Comparison of ENCODE assay signal across 15 mouse cellular contexts in the genomic region with DNA sequence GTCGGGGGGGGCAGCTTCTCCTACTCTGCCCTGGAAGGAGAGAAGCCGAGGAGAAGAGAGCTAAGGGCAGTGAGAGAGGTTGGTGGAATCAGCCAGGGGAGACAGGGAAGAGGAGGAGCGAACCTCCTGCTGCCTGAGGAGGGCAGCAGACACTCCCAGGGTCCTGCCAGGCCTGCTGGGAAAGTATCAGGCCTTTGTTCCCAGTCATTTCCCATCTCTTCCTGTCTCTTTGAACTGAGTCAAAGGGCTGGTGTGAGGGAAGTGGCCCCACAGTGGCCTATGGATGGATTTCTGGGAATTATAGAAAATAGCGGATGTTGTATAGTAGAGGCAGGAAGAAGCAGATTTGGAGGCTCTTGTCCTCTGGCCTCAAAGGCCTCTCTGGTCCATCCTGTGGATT. TPM values are rescaled to one million over a fixed set of nuclear protein-coding genes. Genes with fewer than 3 reads are reported as not detected.
DNase-seq lines count a peak whose midpoint lies in the region; ATAC-seq and TF ChIP-seq lines count a peak whose summit lies in the region.
"Had no signal": no experiment of that assay in that cellular context is flagged by ENCODE, and none has a peak within 500 bp of the region (broad histone marks: within the 10 kb centered on the region; RNA-seq: fewer than 3 reads in every experiment).

No protein-coding gene starts in this region.

- H3K27me3 ChIP-seq in heart, embryonic 14.5 days (ENCODE audit: control insufficient read depth, insufficient read depth, low read length) = no peaks in the 10 kb centered on the region
- H3K27me3 ChIP-seq in lung, embryonic 15.5 days = no peaks in the 10 kb centered on the region
- H3K27me3 ChIP-seq in neural tube, embryonic 15.5 days (replicated peaks) = no peaks in the 10 kb centered on the region
- H3K27me3 ChIP-seq: hindbrain, embryonic 13.5 days; neural tube, embryonic 12.5 days had no signal

- 0 out of 4 replicates have a peak, but pooled peaks cover 2 to 4% of the 10 kb centered on the region in 2 experiments for H3K4me1 ChIP-seq in heart, embryonic 14.5 days (ENCODE audit: control insufficient read depth in 2 of 2, insufficient read depth in 2 of 2, low read length in 2 of 2)
- no peaks in the 10 kb centered on the region for H3K4me1 ChIP-seq in lung, embryonic 15.5 days
- H3K4me1 ChIP-seq in bone marrow, adult 2 months (ENCODE audit: control insufficient read depth, insufficient read depth, low read length) = peaks cover 4% of the 10 kb centered on the region
- no peaks in the 10 kb centered on the region for H3K4me1 ChIP-seq in neural tube, embryonic 15.5 days
- H3K4me1 ChIP-seq: hindbrain, embryonic 13.5 days; neural tube, embryonic 12.5 days had no signal

- TF ChIP-seq POLR2A in bone marrow, adult 2 months (IDR thresholded peaks at IDR 0.05; ENCODE audit: borderline replicate concordance, control insufficient read depth, low read depth, low read length) = no peak

- peak overlapping the region; percentile 75 to 83 for H3K27ac ChIP-seq in heart, embryonic 14.5 days (replicated peaks in 1 of 2; ENCODE audit: control insufficient read depth in 1 of 2, insufficient read depth in 1 of 2, low read depth in 2 of 2, low read length in 2 of 2)
- H3K27ac ChIP-seq in lung, embryonic 15.5 days = peak overlapping the region; percentile 70
- H3K27ac ChIP-seq in bone marrow, adult 2 months (ENCODE audit: control insufficient read depth, insufficient read depth, low read depth, low read length, poor library complexity) = 0 out of 2 replicates have a peak overlapping the region, but pooled peaks have one; percentile 76
- 0 out of 2 replicates have a peak overlapping the region, but pooled peaks have one; percentile 28 for H3K27ac ChIP-seq in neural tube, embryonic 15.5 days (replicated peaks)
- H3K27ac ChIP-seq: hindbrain, embryonic 13.5 days; neural tube, embryonic 12.5 days had no signal

- TF ChIP-seq CTCF in bone marrow, adult 2 months (IDR thresholded peaks at IDR 0.05; ENCODE audit: control insufficient read depth, insufficient read depth, low read length) = no peak

- H3K4me2 ChIP-seq in heart, embryonic 14.5 days (ENCODE audit: low read length) = no peak overlapping the region
- H3K4me2 ChIP-seq in lung, embryonic 15.5 days = no peak overlapping the region
- H3K4me2 ChIP-seq in neural tube, embryonic 15.5 days = no peak overlapping the region
- H3K4me2 ChIP-seq: hindbrain, embryonic 13.5 days; neural tube, embryonic 12.5 days had no signal

- ATAC-seq in heart, embryonic 14.5 days (ENCODE audit: insufficient number of reproducible peaks, insufficient read depth, low FRiP score, low read depth) = peak; percentile 66
- ATAC-seq in lung, embryonic 15.5 days (ENCODE audit: borderline replicate concordance, extremely low read depth, low FRiP score, low TSS enrichment) = 0 out of 2 replicates have a peak, but pooled peaks have one; percentile 35
- no peak for ATAC-seq in neural tube, embryonic 15.5 days (ENCODE audit: low FRiP score)
- ATAC-seq: forebrain, embryonic 16.5 days had no signal

- H3K9ac ChIP-seq in heart, embryonic 14.5 days (ENCODE audit: low read length) = 0 out of 2 replicates have a peak overlapping the region, but pooled peaks have one; percentile 2
- H3K9ac ChIP-seq in lung, embryonic 15.5 days = no peak overlapping the region
- no peak overlapping the region for H3K9ac ChIP-seq in neural tube, embryonic 15.5 days (replicated peaks)
- H3K9ac ChIP-seq: hindbrain, embryonic 13.5 days; neural tube, embryonic 12.5 days had no signal

- H3K36me3 ChIP-seq in heart, embryonic 14.5 days (ENCODE audit: control insufficient read depth, insufficient read depth, low read length) = no peaks in the 10 kb centered on the region
- H3K36me3 ChIP-seq in lung, embryonic 15.5 days = no peaks in the 10 kb centered on the region
- no peaks in the 10 kb centered on the region for H3K36me3 ChIP-seq in neural tube, embryonic 15.5 days
- H3K36me3 ChIP-seq: hindbrain, embryonic 13.5 days; neural tube, embryonic 12.5 days had no signal

- no peak overlapping the region for H3K4me3 ChIP-seq in heart, embryonic 14.5 days (ENCODE audit: control insufficient read depth in 1 of 2, insufficient read depth in 1 of 2, low read depth in 1 of 2, low read length in 2 of 2)
- no peak overlapping the region for H3K4me3 ChIP-seq in lung, embryonic 15.5 days
- H3K4me3 ChIP-seq in bone marrow, adult 2 months (replicated peaks; ENCODE audit: control insufficient read depth, low read depth, low read length) = no peak overlapping the region
- H3K4me3 ChIP-seq in neural tube, embryonic 15.5 days (replicated peaks) = no peak overlapping the region
- H3K4me3 ChIP-seq: hindbrain, embryonic 13.5 days; neural tube, embryonic 12.5 days had no signal

- DNase-seq in heart, postnatal 4 days = no peak
- no peak for DNase-seq in lung, postnatal 4 days
- DNase-seq in right cerebral cortex, postnatal 4 days = no peak
- no peak for DNase-seq in right cerebral cortex, postnatal 25 days
- DNase-seq: adrenal gland, postnatal 14 days had no signal

- no peaks in the 10 kb centered on the region for H3K9me3 ChIP-seq in heart, embryonic 14.5 days (ENCODE audit: control insufficient read depth, low read length)
- H3K9me3 ChIP-seq in lung, embryonic 15.5 days = no peaks in the 10 kb centered on the region
- H3K9me3 ChIP-seq in neural tube, embryonic 15.5 days (replicated peaks) = no peaks in the 10 kb centered on the region
- H3K9me3 ChIP-seq: hindbrain, embryonic 13.5 days; neural tube, embryonic 12.5 days had no signal

- WGBS in heart, embryonic 14.5 days = 56% methylated on average over 4 of the region's 4 CpGs
- 44% methylated on average over 4 of the region's 4 CpGs for WGBS in lung, embryonic 15.5 days
- WGBS in bone marrow, adult 2 months = 52% methylated on average over 4 of the region's 4 CpGs
- WGBS in neural tube, embryonic 15.5 days = 64% methylated on average over 4 of the region's 4 CpGs

RNA-seq across cellular contexts. Expression of gene Dusp2, which starts 22.1 kb away (rescaled TPM):
- 14.5 and 15.9 TPM in 2 replicates for polyA plus RNA-seq in heart, embryonic 14.5 days (2014; fragmentation: Nextera tagmentation; extraction: Ambion mirVana)
- 1 to 10 TPM; 3.3 to 3.7 TPM for total RNA-seq in heart, postnatal 4 days (2021)
- polyA plus RNA-seq in lung, embryonic 15.5 days (2015; fragmentation: Nextera tagmentation; extraction: Ambion mirVana) = 13.0 and 13.1 TPM in 2 replicates
- 15.1 and 23.2 TPM in 2 replicates for polyA plus RNA-seq in bone marrow, adult 2 months (2011; ENCODE audit: insufficient read depth, insufficient read length, low replicate concordance, missing spikeins)
- 18.2 and 23.1 TPM in 2 replicates for polyA plus RNA-seq in neural tube, embryonic 15.5 days (2015; fragmentation: Nextera tagmentation; extraction: Ambion mirVana)

RNA-seq across cellular contexts. Expression of gene Astl, which starts 24.6 kb away (rescaled TPM):
- not detected in 2 replicates for polyA plus RNA-seq in heart, embryonic 14.5 days (2014; fragmentation: Nextera tagmentation; extraction: Ambion mirVana)
- total RNA-seq in heart, postnatal 4 days (2021) = not detected
- not detected in 2 replicates for polyA plus RNA-seq in lung, embryonic 15.5 days (2015; fragmentation: Nextera tagmentation; extraction: Ambion mirVana)
- polyA plus RNA-seq in bone marrow, adult 2 months (2011; ENCODE audit: insufficient read depth, insufficient read length, low replicate concordance, missing spikeins) = not detected in 2 replicates
- not detected in 2 replicates for polyA plus RNA-seq in neural tube, embryonic 15.5 days (2015; fragmentation: Nextera tagmentation; extraction: Ambion mirVana)
- total RNA-seq: adrenal gland, postnatal 14 days; layer of hippocampus, postnatal 25 days had no signal
- polyA plus RNA-seq: cortical plate, adult 2 months; forebrain, embryonic 16.5 days; hindbrain, embryonic 13.5 days; neural tube, embryonic 12.5 days had no signal

RNA-seq across cellular contexts. Expression of gene Stard7, which starts 43.9 kb away (rescaled TPM):
- 128 and 136 TPM in 2 replicates for polyA plus RNA-seq in heart, embryonic 14.5 days (2014; fragmentation: Nextera tagmentation; extraction: Ambion mirVana)
- 100 to 1,000 TPM; 188 to 203 TPM for total RNA-seq in heart, postnatal 4 days (2021)
- polyA plus RNA-seq in lung, embryonic 15.5 days (2015; fragmentation: Nextera tagmentation; extraction: Ambion mirVana) = 68.6 and 71.0 TPM in 2 replicates
- polyA plus RNA-seq in bone marrow, adult 2 months (2011; ENCODE audit: insufficient read depth, insufficient read length, low replicate concordance, missing spikeins) = 23.7 and 25.4 TPM in 2 replicates
- 79.6 and 83.2 TPM in 2 replicates for polyA plus RNA-seq in neural tube, embryonic 15.5 days (2015; fragmentation: Nextera tagmentation; extraction: Ambion mirVana)

RNA-seq across cellular contexts. Expression of gene Adra2b, which starts 49.1 kb away (rescaled TPM):
- polyA plus RNA-seq in heart, embryonic 14.5 days (2014; fragmentation: Nextera tagmentation; extraction: Ambion mirVana) = 1.1 and 1.2 TPM in 2 replicates
- under 1 TPM; 0.32 to 0.33 TPM for total RNA-seq in heart, postnatal 4 days (2021)
- 0.18 and 0.41 TPM in 2 replicates for polyA plus RNA-seq in lung, embryonic 15.5 days (2015; fragmentation: Nextera tagmentation; extraction: Ambion mirVana)
- polyA plus RNA-seq in bone marrow, adult 2 months (2011; ENCODE audit: insufficient read depth, insufficient read length, low replicate concordance, missing spikeins) = 0.74 TPM in 1 of 2 replicates, not detected in the other
- 0.60 and 0.72 TPM in 2 replicates for polyA plus RNA-seq in neural tube, embryonic 15.5 days (2015; fragmentation: Nextera tagmentation; extraction: Ambion mirVana)
- total RNA-seq: megakaryocyte, adult 5-6 weeks had no signal

Comparison
In these comparisons a context has a peak if more than half of its experiments do, and no peak if none do; other contexts are left out.
1. H3K27ac ChIP-seq: peak in every context shown above with its lines; median percentile 79 in heart, embryonic 14.5 days; 76 in bone marrow, adult 2 months; 70 in lung, embryonic 15.5 days; 28 in neural tube, embryonic 15.5 days.